Comparison of ENCODE assay signal across 9 mouse cellular contexts in genomic region chr2:158606511-158606964, GRCm38 (mm10). TPM values are rescaled to one million over a fixed set of nuclear protein-coding genes. Genes with fewer than 3 reads are reported as not detected.
DNase-seq lines count a peak whose midpoint lies in the region; ATAC-seq and TF ChIP-seq lines count a peak whose summit lies in the region.
"Had no signal": no experiment of that assay in that cellular context is flagged by ENCODE, and none has a peak within 500 bp of the region (broad histone marks: within the 10 kb centered on the region; RNA-seq: fewer than 3 reads in every experiment).

No protein-coding gene starts in this region.

- DNase-seq in 3T3-L1 (ENCODE audit: low read depth, low spot score) (peak; percentile 16), CH12.LX (ENCODE audit: extremely low read depth) (no peak)
- DNase-seq in forebrain, postnatal 0 days: peak; percentile 80
- DNase-seq in adrenal gland, postnatal 4 days (ENCODE audit: low spot score in 2 of 2): no peak
- no peak for DNase-seq in heart, adult 9 months (ENCODE audit: low spot score in 2 of 2)
- DNase-seq: cerebellum, adult 8-10 months had no signal

- WGBS in forebrain, postnatal 0 days: 4% methylated on average over 4 of the region's 4 CpGs
- WGBS in intestine, postnatal 0 days: 11% methylated on average over 4 of the region's 4 CpGs

- H3K9ac ChIP-seq in CH12.LX (ENCODE audit: insufficient read depth, low read depth): no peak overlapping the region
- peak overlapping the region; percentile 55 for H3K9ac ChIP-seq in forebrain, postnatal 0 days
- H3K9ac ChIP-seq in intestine, postnatal 0 days (ENCODE audit: low read depth, low read length): no peak overlapping the region
- H3K9ac ChIP-seq: limb, embryonic 13.5 days had no signal

- TF ChIP-seq POLR2A in CH12.LX (IDR thresholded peaks at IDR 0.05; ENCODE audit: low read depth, low read length): no peak

- H3K27me3 ChIP-seq in CH12.LX (replicated peaks): peaks cover 69% of the 10 kb centered on the region
- H3K27me3 ChIP-seq in forebrain, postnatal 0 days (ENCODE audit: insufficient read depth, low read length): peaks cover 7% of the 10 kb centered on the region; the same call in 1 of the 2 replicates
- H3K27me3 ChIP-seq in intestine, postnatal 0 days (replicated peaks; ENCODE audit: control insufficient read depth, insufficient read depth, low read length): peaks cover 49% of the 10 kb centered on the region

- H3K4me3 ChIP-seq in CH12.LX (replicated peaks in 1 of 3; ENCODE audit: low read depth in 2 of 3, low read length in 2 of 3, poor library complexity in 1 of 3): no peak overlapping the region
- H3K4me3 ChIP-seq in forebrain, postnatal 0 days (ENCODE audit: low read depth, low read length): peak overlapping the region; percentile 34
- H3K4me3 ChIP-seq in intestine, postnatal 0 days (ENCODE audit: low read depth, low read length): no peak overlapping the region
- H3K4me3 ChIP-seq: limb, embryonic 13.5 days had no signal

- in situ Hi-C loops in CH12.LX (cut with MboI; ENCODE audit: low pct_ligation_motif_present, low pct_unique_long_range_greater_than_20kb, low sequenced_read_pairs): no loop called here

- TF ChIP-seq RAD21 in CH12.LX (IDR thresholded peaks at IDR 0.05; ENCODE audit: low read depth, low read length): no peak

- H3K9me3 ChIP-seq in CH12.LX (replicated peaks; ENCODE audit: low read length): peaks cover 6% of the 10 kb centered on the region
- H3K9me3 ChIP-seq in forebrain, postnatal 0 days (ENCODE audit: low read length): no peaks in the 10 kb centered on the region
- H3K9me3 ChIP-seq in intestine, postnatal 0 days (ENCODE audit: control insufficient read depth): no peaks in the 10 kb centered on the region
- H3K9me3 ChIP-seq: limb, embryonic 13.5 days had no signal

- TF ChIP-seq EP300 in CH12.LX (IDR thresholded peaks at IDR 0.05; ENCODE audit: low read length): no peak

- ATAC-seq in forebrain, postnatal 0 days: peak; percentile 23
- peak; percentile 71 for ATAC-seq in megakaryocyte, adult 5-6 weeks (ENCODE audit: poor library complexity, severe bottlenecking)
- no peak for ATAC-seq in intestine, postnatal 0 days

- H3K4me2 ChIP-seq in CH12.LX (ENCODE audit: insufficient read depth, low read depth, poor library complexity, severe bottlenecking): no peak overlapping the region
- H3K4me2 ChIP-seq in forebrain, postnatal 0 days (ENCODE audit: low read depth): peak overlapping the region; percentile 55
- no peak overlapping the region for H3K4me2 ChIP-seq in intestine, postnatal 0 days (replicated peaks; ENCODE audit: low read depth)
- H3K4me2 ChIP-seq: limb, embryonic 13.5 days had no signal

- no peak overlapping the region for H3K27ac ChIP-seq in CH12.LX (ENCODE audit: insufficient read depth, low read depth)
- H3K27ac ChIP-seq in forebrain, postnatal 0 days (ENCODE audit: low read depth, low read length): peak overlapping the region; percentile 89
- H3K27ac ChIP-seq in intestine, postnatal 0 days (ENCODE audit: low read depth, low read length): no peak overlapping the region
- H3K27ac ChIP-seq: limb, embryonic 13.5 days had no signal

- no peaks in the 10 kb centered on the region for H3K4me1 ChIP-seq in CH12.LX (ENCODE audit: control insufficient read depth in 1 of 2, insufficient read depth in 2 of 2)
- no peaks in the 10 kb centered on the region; the same call in 1 of the 2 replicates for H3K4me1 ChIP-seq in forebrain, postnatal 0 days (ENCODE audit: insufficient read depth)
- H3K4me1 ChIP-seq in intestine, postnatal 0 days (replicated peaks; ENCODE audit: control insufficient read depth, insufficient read depth, low read length): no peaks in the 10 kb centered on the region

- dilution Hi-C loops in CH12.LX (cut with MboI; ENCODE audit: extremely low pct_ligation_motif_present, extremely low pct_unique_long_range_greater_than_20kb, low sequenced_read_pairs): no loop called here

- TF ChIP-seq CTCF in CH12.LX (conservative IDR thresholded peaks at IDR 0.05 in 1 of 2, IDR thresholded peaks at IDR 0.05 in 1 of 2; ENCODE audit: low read depth in 2 of 2, low read length in 2 of 2): no peak
- no peak for TF ChIP-seq CTCF in forebrain, postnatal 0 days (IDR thresholded peaks at IDR 0.05; ENCODE audit: low read depth)
- TF ChIP-seq CTCF in intestine, postnatal 0 days (IDR thresholded peaks at IDR 0.05; ENCODE audit: low read depth): no peak

- no peaks in the 10 kb centered on the region for H3K79me2 ChIP-seq in CH12.LX (replicated peaks; ENCODE audit: control insufficient read depth, extremely low read depth, insufficient read depth, poor library complexity, severe bottlenecking)

- H3K36me3 ChIP-seq in CH12.LX (replicated peaks in 1 of 2; ENCODE audit: control insufficient read depth in 1 of 2, insufficient read depth in 1 of 2, low read length in 1 of 2): no peaks in the 10 kb centered on the region
- no peaks in the 10 kb centered on the region for H3K36me3 ChIP-seq in forebrain, postnatal 0 days (ENCODE audit: insufficient read depth)
- H3K36me3 ChIP-seq in intestine, postnatal 0 days (ENCODE audit: control insufficient read depth, insufficient read depth): no peaks in the 10 kb centered on the region
- H3K36me3 ChIP-seq: limb, embryonic 13.5 days had no signal

TF ChIP-seq in CH12.LX, 34 proteins besides CTCF, POLR2A, EP300 and RAD21:
- TF ChIP-seq ZNF384 (IDR thresholded peaks at IDR 0.05; ENCODE audit: low read depth, low read length) (0 out of 2 replicates have a peak, but pooled peaks have one; percentile 64), BHLHE40 (IDR thresholded peaks at IDR 0.05; ENCODE audit: low read depth, low read length) (no peak)

RNA-seq across cellular contexts. Expression of gene Slc32a1, which starts 4.0 kb away (rescaled TPM):
- total RNA-seq in CH12.LX (2012; rRNA removed): not detected in 2 replicates
- not detected in 2 replicates for total RNA-seq in CH12.LX (2014; rRNA removed)
- not detected in 2 replicates for polyA plus RNA-seq in CH12.LX (2012; ENCODE audit: insufficient read length, low read depth)
- 23.5 and 37.4 TPM in 2 replicates for total RNA-seq in forebrain, postnatal 0 days (2014; rRNA removed)
- 7.4 and 10.8 TPM in 2 replicates for polyA plus RNA-seq in forebrain, postnatal 0 days (2015; fragmentation: Nextera tagmentation; extraction: Ambion mirVana)
- total RNA-seq in megakaryocyte, adult 5-6 weeks (2015): 0.07 TPM in 1 of 2 replicates, not detected in the other
- total RNA-seq in megakaryocyte, adult 5-6 weeks (2017): 0.12 TPM in 1 of 2 replicates, not detected in the other
- under 1 TPM in 1 of 2 experiments, not detected in 1; 0.54 TPM for total RNA-seq in adrenal gland, postnatal 4 days (2021)
- polyA plus RNA-seq in intestine, postnatal 0 days (2015; fragmentation: Nextera tagmentation; extraction: Ambion mirVana): not detected in 2 replicates
- polyA plus RNA-seq: limb, embryonic 13.5 days had no signal

RNA-seq across cellular contexts. Expression of gene Actr5, which starts 18.1 kb away (rescaled TPM):
- 20.3 and 24.0 TPM in 2 replicates for total RNA-seq in CH12.LX (2012; rRNA removed)
- 13.9 and 14.4 TPM in 2 replicates for total RNA-seq in CH12.LX (2014; rRNA removed)
- 14.6 and 19.8 TPM in 2 replicates for polyA plus RNA-seq in CH12.LX (2012; ENCODE audit: insufficient read length, low read depth)
- total RNA-seq in forebrain, postnatal 0 days (2014; rRNA removed): 16.5 and 30.8 TPM in 2 replicates
- polyA plus RNA-seq in forebrain, postnatal 0 days (2015; fragmentation: Nextera tagmentation; extraction: Ambion mirVana): 8.0 and 8.2 TPM in 2 replicates
- total RNA-seq in megakaryocyte, adult 5-6 weeks (2015): 7.1 and 8.0 TPM in 2 replicates
- 13.0 and 13.1 TPM in 2 replicates for total RNA-seq in megakaryocyte, adult 5-6 weeks (2017)
- 10 to 100 TPM; 17.1 to 18.2 TPM for total RNA-seq in adrenal gland, postnatal 4 days (2021)
- 3.7 and 5.3 TPM in 2 replicates for polyA plus RNA-seq in intestine, postnatal 0 days (2015; fragmentation: Nextera tagmentation; extraction: Ambion mirVana)

RNA-seq across cellular contexts. Expression of gene Ppp1r16b, which starts 58.7 kb away (rescaled TPM):
- total RNA-seq in CH12.LX (2012; rRNA removed): 49.3 and 52.0 TPM in 2 replicates
- 28.9 and 37.7 TPM in 2 replicates for total RNA-seq in CH12.LX (2014; rRNA removed)
- polyA plus RNA-seq in CH12.LX (2012; ENCODE audit: insufficient read length, low read depth): 49.4 and 55.7 TPM in 2 replicates
- 25.2 and 27.2 TPM in 2 replicates for total RNA-seq in forebrain, postnatal 0 days (2014; rRNA removed)
- 23.1 and 28.4 TPM in 2 replicates for polyA plus RNA-seq in forebrain, postnatal 0 days (2015; fragmentation: Nextera tagmentation; extraction: Ambion mirVana)
- total RNA-seq in megakaryocyte, adult 5-6 weeks (2015): 0.58 and 0.98 TPM in 2 replicates
- total RNA-seq in megakaryocyte, adult 5-6 weeks (2017): 0.70 and 1.3 TPM in 2 replicates
- 10 to 100 TPM; 15.7 to 16.9 TPM for total RNA-seq in adrenal gland, postnatal 4 days (2021)
- 3.3 and 3.4 TPM in 2 replicates for polyA plus RNA-seq in intestine, postnatal 0 days (2015; fragmentation: Nextera tagmentation; extraction: Ambion mirVana)

Comparison
In these comparisons a context has a peak if more than half of its experiments do, and no peak if none do; other contexts are left out.
1. DNase-seq: peak in 3T3-L1 (single experiment) and forebrain, postnatal 0 days (single experiment); none in CH12.LX (single experiment), adrenal gland, postnatal 4 days (0 of 2) and heart, adult 9 months (0 of 2).
2. RNA of gene Slc32a1, which starts 4.0 kb away (total RNA-seq): 23.5 to 37.4 TPM in forebrain, postnatal 0 days; 0.54 TPM in adrenal gland, postnatal 4 days, 0.07 to 0.12 TPM in megakaryocyte, adult 5-6 weeks and not detected in CH12.LX; every median in the first group is over 10 times any median in the second.
3. RNA of gene Ppp1r16b, which starts 58.7 kb away (total RNA-seq): 28.9 to 52.0 TPM in CH12.LX, 25.2 to 27.2 TPM in forebrain, postnatal 0 days and 15.7 to 16.9 TPM in adrenal gland, postnatal 4 days; 0.58 to 1.3 TPM in megakaryocyte, adult 5-6 weeks; every median in the first group is over 4 times any median in the second.